Mouse (Mus musculus): ENCODE data around the gene Il1f9.
"Not testable (repeated sequence)": the region's sequence is repeated elsewhere in the genome, so short reads cannot be mapped to it uniquely, and the experiment has no call there.

Gene Il1f9

GRCm38 (mm10) chr2:24186176-24186575 lies at the start of gene Il1f9:
TSS of gene Il1f9 (plus strand) at chr2:24186476.
- no peak for DNase-seq (ENCODE audit: low spot score in 2 of 2)

- no peak for DNase-seq (ENCODE audit: low spot score in 2 of 2)
These were observed 33.4 kb upstream of the Il1f9 start, which contains the start of gene Il1f8 for GRCm38 (mm10) chr2:24152861-24153260. TSS of gene Il1f8 (plus strand) at chr2:24153161.

GRCm38 (mm10) chr2:24181683-24182331 lies 4.5 kb upstream of the Il1f9 start:
- DNase-seq (ENCODE audit: low spot score in 2 of 2), result not testable (repeated sequence)

- DNase-seq (ENCODE audit: low spot score in 2 of 2), result not testable (repeated sequence)
These were observed 3.7 kb upstream of the Il1f9 start for GRCm38 (mm10) chr2:24182423-24183147.

- DNase-seq (ENCODE audit: low spot score in 2 of 2), result not testable (repeated sequence)
These were observed 2.2 kb upstream of the Il1f9 start for GRCm38 (mm10) chr2:24184092-24184491.

- no peak for DNase-seq (ENCODE audit: low spot score in 2 of 2)
These were observed 1.3 kb downstream of the Il1f9 start for GRCm38 (mm10) chr2:24187585-24187984.

GRCm38 (mm10) chr2:24188189-24188588 lies 1.9 kb downstream of the Il1f9 start:
- DNase-seq (ENCODE audit: low spot score in 2 of 2), result no peak

- no peak for DNase-seq (ENCODE audit: low spot score in 2 of 2)
These were observed 28.8 kb downstream of the Il1f9 start, which contains the start of gene Il1f6 for GRCm38 (mm10) chr2:24215118-24215517. TSS of gene Il1f6 (plus strand) at chr2:24215418.

- no peak for DNase-seq (ENCODE audit: low spot score in 2 of 2)
These were observed 40.9 kb downstream of the Il1f9 start for GRCm38 (mm10) chr2:24227191-24227590.
